Mouse (Mus musculus) CH12.LX (cell line): ENCODE results near the gene Tbpl2. TPM values are rescaled to one million over a fixed set of nuclear protein-coding genes. Genes with fewer than 3 reads are reported as not detected.

Experiments used
- DNase-seq: peaks from one replicate; pipeline ENCODE4 v3.0.0-alpha.2; 2013; ENCODE audit errors: extremely low read depth
- H3K27ac ChIP-seq: 2 replicates; pipeline ENCODE4 v1.5.1; 2012; ENCODE audit warnings: low read depth, mild to moderate bottlenecking, control low read depth, moderate library complexity; ENCODE audit not compliant: insufficient read depth
- H3K27me3 ChIP-seq: replicated peaks from 2 replicates; pipeline ENCODE3; 2012; ENCODE audit warnings: inconsistent platforms
- H3K36me3 ChIP-seq, 2 experiments: replicated peaks in 1 of 2; 2 replicates each; pipeline versions ENCODE3 to v1.6.1; 2012; ENCODE audit warnings: inconsistent platforms in 1 of 2, low read length in 1 of 2, mild to moderate bottlenecking in 1 of 2, mixed read lengths in 1 of 2, moderate library complexity in 1 of 2; ENCODE audit not compliant: control insufficient read depth in 1 of 2, insufficient read depth in 1 of 2
- H3K4me1 ChIP-seq, 2 experiments: 2 replicates each; pipeline ENCODE4 v1.6.1; 2012; ENCODE audit warnings: inconsistent platforms in 1 of 2, moderate library complexity in 1 of 2; ENCODE audit not compliant: insufficient read depth in 2 of 2, control insufficient read depth in 1 of 2
- H3K4me2 ChIP-seq: 2 replicates; pipeline ENCODE4 v1.6.1; 2012; ENCODE audit warnings: low read depth, mild to moderate bottlenecking, control low read depth; ENCODE audit not compliant: poor library complexity, insufficient read depth, severe bottlenecking
- H3K4me3 ChIP-seq, 3 experiments: fragments of 150-350 bp in 1 of 3; sonication (generic) in 1 of 3; replicated peaks in 1 of 3; 2 replicates each; pipeline versions ENCODE3 to v1.5.1; 2011 to 2012; ENCODE audit warnings: low read depth in 2 of 3, low read length in 2 of 3, mild to moderate bottlenecking in 2 of 3, moderate library complexity in 2 of 3, control low read depth in 1 of 3, improper control_type of control experiment in 1 of 3, inconsistent platforms in 1 of 3, mixed read lengths in 1 of 3; ENCODE audit not compliant: poor library complexity in 1 of 3
- H3K79me2 ChIP-seq: replicated peaks from 2 replicates; pipeline ENCODE4 v1.6.1; 2012; ENCODE audit warnings: mild to moderate bottlenecking, moderate library complexity; ENCODE audit not compliant: control insufficient read depth, poor library complexity, insufficient read depth, severe bottlenecking; ENCODE audit errors: extremely low read depth
- H3K9ac ChIP-seq: 2 replicates; pipeline ENCODE4 v1.6.1; 2012; ENCODE audit warnings: low read depth, mild to moderate bottlenecking, control low read depth, moderate library complexity; ENCODE audit not compliant: insufficient read depth
- H3K9me3 ChIP-seq: replicated peaks from 2 replicates; pipeline ENCODE3; 2012; ENCODE audit warnings: low read length, inconsistent platforms, mixed read lengths
- BHLHE40 ChIP-seq: IDR thresholded peaks from 2 replicates; pipeline ENCODE4 v1.6.1; 2011; ENCODE audit warnings: mild to moderate bottlenecking, low read depth, low read length, improper control_type of control experiment
- CHD2 ChIP-seq: IDR thresholded peaks from 2 replicates; pipeline ENCODE4 v1.6.1; 2011; ENCODE audit warnings: low read length, improper control_type of control experiment
- ELF1 ChIP-seq: IDR thresholded peaks from 2 replicates; pipeline ENCODE4 v1.6.1; 2014; ENCODE audit warnings: low read depth, mild to moderate bottlenecking, inconsistent platforms, low read length, improper control_type of control experiment
- ETS1 ChIP-seq: conservative IDR thresholded peaks from 2 replicates; pipeline ENCODE4 v1.6.1; 2012; ENCODE audit warnings: low read depth, mild to moderate bottlenecking, inconsistent platforms, low read length, improper control_type of control experiment, moderate library complexity
- HCFC1 ChIP-seq: IDR thresholded peaks from 2 replicates; pipeline ENCODE4 v1.6.1; 2012; ENCODE audit warnings: low read depth, mild to moderate bottlenecking, inconsistent platforms, low read length, improper control_type of control experiment
- JUN ChIP-seq: IDR thresholded peaks from 2 replicates; pipeline ENCODE4 v1.6.1; 2011; ENCODE audit warnings: low read depth, mild to moderate bottlenecking, low read length, improper control_type of control experiment, moderate library complexity; ENCODE audit not compliant: insufficient read depth
- MAFK ChIP-seq: IDR thresholded peaks from 2 replicates; pipeline ENCODE4 v1.6.1; 2011; ENCODE audit warnings: low read length, improper control_type of control experiment; ENCODE audit not compliant: insufficient replicate concordance
- MAX ChIP-seq: IDR thresholded peaks from 2 replicates; pipeline ENCODE4 v1.6.1; 2011; ENCODE audit warnings: low read length, improper control_type of control experiment
- MAZ ChIP-seq: IDR thresholded peaks from 2 replicates; pipeline ENCODE4 v1.6.1; 2012; ENCODE audit warnings: low read depth, mild to moderate bottlenecking, inconsistent platforms, low read length, improper control_type of control experiment, moderate library complexity
- MYC ChIP-seq: IDR thresholded peaks from 2 replicates; pipeline ENCODE4 v1.6.1; 2011; ENCODE audit warnings: low read depth, mild to moderate bottlenecking, improper control_type of control experiment, low read length
- NELFE ChIP-seq: IDR thresholded peaks from 2 replicates; pipeline ENCODE4 v1.6.1; 2011; ENCODE audit warnings: low read depth, low read length, improper control_type of control experiment
- NRF1 ChIP-seq: IDR thresholded peaks from 2 replicates; pipeline ENCODE4 v1.6.1; 2014; ENCODE audit warnings: low read depth, mild to moderate bottlenecking, inconsistent platforms, low read length, improper control_type of control experiment, moderate library complexity
- PAX5 ChIP-seq: IDR thresholded peaks from 2 replicates; pipeline ENCODE4 v1.6.1; 2012; ENCODE audit warnings: low read length, inconsistent platforms, mixed read lengths
- POLR2A ChIP-seq: IDR thresholded peaks from 2 replicates; pipeline ENCODE4 v1.6.1; 2011; ENCODE audit warnings: low read depth, mild to moderate bottlenecking, improper control_type of control experiment, low read length
- TCF12 ChIP-seq: IDR thresholded peaks from 2 replicates; pipeline ENCODE4 v1.6.1; 2014; ENCODE audit warnings: low read depth, mild to moderate bottlenecking, inconsistent platforms, low read length, improper control_type of control experiment
- USF2 ChIP-seq: conservative IDR thresholded peaks from 2 replicates; pipeline ENCODE4 v1.6.1; 2011; ENCODE audit warnings: low read depth, low read length, improper control_type of control experiment
- ZC3H11A ChIP-seq: IDR thresholded peaks from 2 replicates; pipeline ENCODE4 v1.6.1; 2012; ENCODE audit warnings: low read depth, mild to moderate bottlenecking, inconsistent platforms, low read length, improper control_type of control experiment
- ZMIZ1 ChIP-seq: IDR thresholded peaks from 2 replicates; pipeline ENCODE4 v1.6.1; 2012; ENCODE audit warnings: low read depth, mild to moderate bottlenecking, inconsistent platforms, low read length, improper control_type of control experiment
- ZNF384 ChIP-seq: IDR thresholded peaks from 2 replicates; pipeline ENCODE4 v1.6.1; 2012; ENCODE audit warnings: low read depth, low read length, improper control_type of control experiment, inconsistent platforms
- dilution Hi-C: fragments of 300-500 bp; cut with MboI; formaldehyde crosslinking; loops from 2 replicates; pipeline ENCODE4 v1.14.3; 2020; ENCODE audit warnings: low sequenced_read_pairs; ENCODE audit not compliant: extremely low pct_unique_long_range_greater_than_20kb, extremely low pct_ligation_motif_present
- in situ Hi-C: fragments of 300-500 bp; cut with MboI; formaldehyde crosslinking; loops from 3 replicates; pipeline ENCODE4 v1.14.3; 2019; ENCODE audit warnings: low sequenced_read_pairs, low pct_ligation_motif_present, low pct_unique_long_range_greater_than_20kb, mixed read lengths
- polyA plus RNA-seq: library from polyadenylated mRNA; unstranded; fragments of >175 nt; gene quantifications from 2 replicates; pipeline ENCODE4 v1.2.1, GENCODE M21; 2012; ENCODE audit warnings: low read depth; ENCODE audit not compliant: insufficient read length
- total RNA-seq, 2 experiments: library from RNA; depleted of rRNA; stranded (reverse); fragments of 300-350 nt in 1 of 2; fragments of >200 nt in 1 of 2; gene quantifications; 2 replicates each; pipeline ENCODE4 v1.2.3; 2012 to 2014

The Tbpl2 gene
- total and polyA plus RNA-seq, 3 experiments = not detected

- no peak for TF ChIP-seq PAX5
- TF ChIP-seq TCF12 = no peak
- TF ChIP-seq ZC3H11A = no peak
- TF ChIP-seq JUN = no peak
- no peak for TF ChIP-seq CHD2
- no peak for TF ChIP-seq BHLHE40
- TF ChIP-seq POLR2A = no peak
- TF ChIP-seq ETS1 = no peak
- no peak for TF ChIP-seq MAX
- no peak for TF ChIP-seq MAZ
- no peak for TF ChIP-seq ZMIZ1
- TF ChIP-seq NELFE = no peak
- TF ChIP-seq USF2 = no peak
- TF ChIP-seq MAFK = no peak
- no peak for TF ChIP-seq NRF1
- no peak for TF ChIP-seq ZNF384
- no peak for TF ChIP-seq HCFC1
- TF ChIP-seq, all 38 proteins: peak for 0
- no peaks in the 10 kb centered on the region for H3K4me1 ChIP-seq
- DNase-seq = no peak
- dilution Hi-C loops (no loop called here), in situ Hi-C loops (no loop called here)
- peak within 1 kb of the TSS; percentile 57 for H3K9ac ChIP-seq
- no peaks in the 10 kb centered on the region for H3K79me2 ChIP-seq
- no peaks in the 10 kb centered on the region for H3K36me3 ChIP-seq
- peak within 1 kb of the TSS; percentile 83 for H3K4me2 ChIP-seq
- no peak within 1 kb of the TSS for H3K4me3 ChIP-seq
- no peak within 1 kb of the TSS for H3K27ac ChIP-seq
- H3K27me3 ChIP-seq = no peaks in the 10 kb centered on the region
- H3K9me3 ChIP-seq = no peaks in the 10 kb centered on the region
These were observed 46.9 kb downstream of the Tbpl2 start, which contains the start of gene Hnmt for GRCm38 (mm10) chr2:24049344-24049990. Gene Hnmt, minus strand, starts transcription at chr2:24049394.

GRCm38 (mm10) chr2:24048480-24049097 lies 47.8 kb downstream of the Tbpl2 start:
- H3K9ac ChIP-seq = peak overlapping the region; percentile 57
- H3K4me1 ChIP-seq = no peaks in the 10 kb centered on the region
- peak overlapping the region; percentile 83 for H3K4me2 ChIP-seq
- H3K79me2 ChIP-seq = no peaks in the 10 kb centered on the region
- H3K27me3 ChIP-seq = no peaks in the 10 kb centered on the region
- H3K4me3 ChIP-seq = no peak overlapping the region
- no peaks in the 10 kb centered on the region for H3K36me3 ChIP-seq
- in situ Hi-C loops (no loop called here), dilution Hi-C loops (no loop called here)
- H3K9me3 ChIP-seq = no peaks in the 10 kb centered on the region
- TF ChIP-seq MYC (no peak), ELF1 (no peak), TCF12 (0 out of 2 replicates have a peak, but pooled peaks have one; percentile 19)
- H3K27ac ChIP-seq = no peak overlapping the region
- DNase-seq = no peak
